Mouse (Mus musculus) kidney, postnatal 36 days (tissue): ENCODE measurements around the gene Mettl8.

Experiments used
- DNase-seq, 2 experiments: peaks; one replicate each; pipeline ENCODE4 v3.0.0; 2021 to 2022; ENCODE audit warnings: mixed read lengths in 2 of 2

Gene Mettl8

GRCm38 (mm10) chr2:71033014-71033413, 22.4 kb downstream of the Mettl8 start:
- no peak for DNase-seq

- no peak for DNase-seq
Observed at GRCm38 (mm10) chr2:71031973-71032794, 23.2 kb downstream of the Mettl8 start.

GRCm38 (mm10) chr2:71030663-71031062, 24.7 kb downstream of the Mettl8 start:
- no peak for DNase-seq

GRCm38 (mm10) chr2:71027631-71028030, 27.8 kb downstream of the Mettl8 start:
- DNase-seq, result no peak

- peak; percentile 15 to 53 for DNase-seq
Observed at GRCm38 (mm10) chr2:71026787-71027186, 28.6 kb downstream of the Mettl8 start.

- peak; percentile 45 to 77 for DNase-seq
Observed at GRCm38 (mm10) chr2:71025576-71026315, 29.6 kb downstream of the Mettl8 start.

- peak in 1 of 2 experiments; percentile 7 for DNase-seq
Observed at GRCm38 (mm10) chr2:71023986-71024385, 31.4 kb downstream of the Mettl8 start.

- DNase-seq, result no peak
Observed at GRCm38 (mm10) chr2:71022991-71023390, 32.4 kb downstream of the Mettl8 start.

- no peak for DNase-seq
Observed at GRCm38 (mm10) chr2:71020674-71021073, 34.7 kb downstream of the Mettl8 start.

GRCm38 (mm10) chr2:71019704-71020375, 35.5 kb downstream of the Mettl8 start:
- DNase-seq, result no peak

GRCm38 (mm10) chr2:71019277-71019676, 36.1 kb downstream of the Mettl8 start:
- DNase-seq, result no peak

GRCm38 (mm10) chr2:71013521-71013920, 41.9 kb downstream of the Mettl8 start:
- DNase-seq, result no peak

GRCm38 (mm10) chr2:71011816-71012215, 43.6 kb downstream of the Mettl8 start:
- DNase-seq, result no peak

GRCm38 (mm10) chr2:71004354-71004753, 51.0 kb downstream of the Mettl8 start:
- DNase-seq, result peak; percentile 13 to 41

GRCm38 (mm10) chr2:71002509-71002908, 52.9 kb downstream of the Mettl8 start:
- DNase-seq, result no peak

GRCm38 (mm10) chr2:70998771-70999170, 56.6 kb downstream of the Mettl8 start:
- DNase-seq, result no peak

- no peak for DNase-seq
Observed at GRCm38 (mm10) chr2:70996438-70996837, 58.9 kb downstream of the Mettl8 start.

GRCm38 (mm10) chr2:70995900-70996299, 59.5 kb downstream of the Mettl8 start:
- no peak for DNase-seq

- no peak for DNase-seq
Observed at GRCm38 (mm10) chr2:70993740-70994139, 61.6 kb downstream of the Mettl8 start.

- peak in 1 of 2 experiments; percentile 14 for DNase-seq
Observed at GRCm38 (mm10) chr2:70992715-70993114, 62.7 kb downstream of the Mettl8 start.

- DNase-seq, result peak; percentile 7 to 12
Observed at GRCm38 (mm10) chr2:70990196-70990595, 65.2 kb downstream of the Mettl8 start.

GRCm38 (mm10) chr2:70989201-70990191, 65.9 kb downstream of the Mettl8 start:
- no peak for DNase-seq
